Mouse (Mus musculus) midbrain, postnatal 0 days (tissue): ENCODE data around the gene Stau1. TPM values are rescaled to one million over a fixed set of nuclear protein-coding genes. Genes with fewer than 3 reads are reported as not detected.
A peak's percentile ranks its signal among the peaks of the same experiment; 100 is the strongest.

Source experiments
- ATAC-seq: fragments of 200-750 bp; cut with Nextera tagmentation; 2 replicates; pipeline ENCODE4 v1.8.0; 2017; ENCODE audit warnings: moderate number of reproducible peaks, mild to moderate bottlenecking, moderate TSS enrichment, moderate library complexity; ENCODE audit not compliant: low FRiP score
- DNase-seq: peaks from one replicate; pipeline ENCODE4 v3.0.0-alpha.2; 2015; ENCODE audit warnings: low spot score
- H3K27ac ChIP-seq: fragments of 300-500 bp; sonication (generic); 2 replicates; pipeline ENCODE4 v1.5.1; 2014; ENCODE audit warnings: low read depth, mild to moderate bottlenecking, low read length, mixed read lengths
- H3K27me3 ChIP-seq: fragments of 300-500 bp; sonication (generic); 2 replicates; pipeline ENCODE4 v1.6.1; 2014; ENCODE audit warnings: low read length, control low read depth, mixed read lengths; ENCODE audit not compliant: insufficient read depth
- H3K36me3 ChIP-seq: fragments of 300-500 bp; sonication (generic); 2 replicates; pipeline ENCODE4 v1.6.1; 2014; ENCODE audit warnings: low read length, control low read depth, mixed read lengths; ENCODE audit not compliant: insufficient read depth
- H3K4me1 ChIP-seq: fragments of 300-500 bp; sonication (generic); 2 replicates; pipeline ENCODE4 v1.6.1; 2014; ENCODE audit warnings: mild to moderate bottlenecking, control low read depth, antibody characterized with exemption, low read length, mixed read lengths; ENCODE audit not compliant: insufficient read depth
- H3K4me2 ChIP-seq: fragments of 300-500 bp; sonication (generic); 2 replicates; pipeline ENCODE4 v1.6.1; 2014; ENCODE audit warnings: low read depth, mild to moderate bottlenecking, low read length, mixed read lengths; ENCODE audit not compliant: poor library complexity, severe bottlenecking
- H3K4me3 ChIP-seq: fragments of 300-500 bp; sonication (generic); 2 replicates; pipeline ENCODE4 v1.5.1; 2014; ENCODE audit warnings: low read depth, mild to moderate bottlenecking, low read length, moderate library complexity
- H3K9ac ChIP-seq: fragments of 300-500 bp; sonication (generic); replicated peaks from 2 replicates; pipeline ENCODE4 v1.6.1; 2014; ENCODE audit warnings: mild to moderate bottlenecking, low read length, moderate library complexity, mixed read lengths; ENCODE audit not compliant: poor library complexity, severe bottlenecking
- H3K9me3 ChIP-seq: fragments of 300-500 bp; sonication (generic); 2 replicates; pipeline ENCODE4 v1.6.1; 2016; ENCODE audit warnings: low read length, control low read depth
- CTCF ChIP-seq: IDR thresholded peaks from 2 replicates; pipeline ENCODE4 v1.5.1; 2016; ENCODE audit warnings: antibody characterized with exemption, mild to moderate bottlenecking
- WGBS: fragments of 180-500 bp; shearing (Covaris S2); extraction: QIAGEN DNeasy Blood & Tissue Kit; methylation state at CpG from one replicate; pipeline ENCODE4 v1.1.7; 2014; 5-methylcytosine and 5-hydroxymethylcytosine counted together
- polyA plus RNA-seq: library from polyadenylated mRNA; unstranded; fragments of >200 nt; fragmentation: Nextera tagmentation; extraction: Ambion mirVana; gene quantifications from 2 replicates; pipeline ENCODE4 v1.2.1, GENCODE M21; 2015
- total RNA-seq: library from RNA; depleted of rRNA; stranded (reverse); fragments of >200 nt; gene quantifications from 2 replicates; pipeline ENCODE4 v1.2.3, GENCODE M21; 2014

The Stau1 gene
- total and polyA plus RNA-seq, 2 experiments from 2014 or later, result 35.3 to 96.8 TPM

DNA sequence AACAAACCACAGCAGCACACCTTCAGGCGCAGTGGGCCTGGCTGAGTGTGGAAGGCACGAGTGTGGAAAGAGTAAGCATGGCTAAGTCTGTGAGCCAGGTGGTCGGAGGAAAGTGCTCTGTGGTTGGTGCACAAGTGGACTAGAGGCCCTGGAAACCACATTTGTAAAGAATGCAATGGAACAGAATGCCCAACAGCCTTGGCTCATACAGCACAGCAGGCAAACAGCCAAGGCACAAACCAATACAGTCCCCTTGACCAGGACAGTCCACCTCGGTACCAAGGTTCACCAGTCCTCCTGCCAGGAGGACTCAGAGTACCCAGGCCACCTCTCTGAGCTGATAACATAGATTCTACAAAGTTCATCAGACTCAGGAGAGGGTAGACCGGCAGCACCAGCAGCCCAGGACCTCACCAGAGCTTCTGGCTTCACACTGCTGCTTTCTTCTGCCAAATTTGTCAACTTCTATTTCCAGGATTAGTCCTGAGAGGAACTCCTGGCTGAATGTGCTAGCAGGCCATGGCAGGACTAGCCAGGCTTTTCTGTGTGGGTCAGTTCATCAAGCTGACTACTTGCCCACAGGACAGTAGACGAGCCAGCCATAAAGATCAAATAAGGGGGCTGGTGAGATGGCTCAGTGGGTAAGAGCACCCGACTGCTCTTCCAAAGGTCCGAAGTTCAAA lies 35.3 kb downstream of the Stau1 start:
- no peak overlapping the region for H3K27ac ChIP-seq
- no peaks in the 10 kb centered on the region for H3K4me1 ChIP-seq
- H3K36me3 ChIP-seq, result peaks cover 33% of the 10 kb centered on the region
- H3K9me3 ChIP-seq, result no peaks in the 10 kb centered on the region
- ATAC-seq (no peak), DNase-seq (no peak)
- H3K9ac ChIP-seq, result no peak overlapping the region
- 88% methylated on average over 8 of the region's 8 CpGs for WGBS
- H3K27me3 ChIP-seq, result no peaks in the 10 kb centered on the region
- H3K4me2 ChIP-seq, result no peak overlapping the region
- TF ChIP-seq CTCF, result no peak
- H3K4me3 ChIP-seq, result no peak overlapping the region

DNA sequence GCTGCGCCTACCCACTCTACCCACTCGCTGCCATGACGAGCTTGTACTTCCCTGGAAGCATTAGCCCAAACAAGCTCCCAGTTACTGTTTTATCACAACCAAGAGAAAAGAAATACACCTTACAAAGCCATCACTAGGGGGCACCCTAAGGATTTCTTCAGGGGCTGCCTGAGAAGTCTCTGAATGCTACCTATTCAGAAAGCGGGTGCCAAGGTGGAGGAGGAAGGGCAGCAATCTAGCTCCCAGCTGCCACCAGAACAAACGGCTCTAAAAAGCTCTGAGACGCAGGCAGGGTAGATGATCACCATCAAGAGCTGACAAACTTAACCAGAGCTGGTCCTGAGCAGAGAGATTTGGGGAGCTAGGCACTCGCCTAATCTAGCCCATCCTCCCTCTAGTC lies 39.3 kb downstream of the Stau1 start:
- Histone ChIP-seq H3K27ac (no peak overlapping the region), H3K4me2 (no peak overlapping the region), H3K4me1 (no peaks in the 10 kb centered on the region), H3K4me3 (no peak overlapping the region), H3K36me3 (peaks cover 59% of the 10 kb centered on the region), H3K9me3 (no peaks in the 10 kb centered on the region), H3K9ac (no peak overlapping the region), H3K27me3 (no peaks in the 10 kb centered on the region)
- TF ChIP-seq CTCF, result peak; percentile 62
- WGBS, result 72% methylated on average over 7 of the region's 7 CpGs
- DNase-seq, result peak; percentile 38
- ATAC-seq, result no peak

DNA sequence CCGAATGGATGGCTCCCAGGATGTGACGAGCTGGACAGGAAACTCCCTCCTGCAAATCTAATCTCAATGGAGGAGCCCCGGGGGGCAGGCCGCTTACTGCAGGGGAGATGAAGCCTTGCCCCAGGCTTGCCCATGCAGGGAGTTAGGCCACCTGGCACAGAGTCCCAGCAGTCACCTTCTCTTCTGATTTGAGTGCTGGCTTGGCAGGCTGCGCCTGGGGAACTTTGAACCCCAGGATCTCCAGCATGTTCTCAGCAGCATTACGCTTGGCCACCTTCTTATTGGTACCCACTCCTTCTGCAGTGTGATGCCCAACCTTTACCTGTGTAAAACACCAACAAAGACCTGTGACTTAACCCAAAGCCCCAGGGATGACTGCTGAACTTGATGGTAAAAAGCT lies 43.9 kb downstream of the Stau1 start:
- H3K36me3 ChIP-seq, result peaks cover 72% of the 10 kb centered on the region
- H3K27ac ChIP-seq, result no peak overlapping the region
- no peaks in the 10 kb centered on the region for H3K9me3 ChIP-seq
- ATAC-seq (no peak), DNase-seq (no peak)
- H3K4me3 ChIP-seq, result no peak overlapping the region
- whole genome bisulfite sequencing, result 84% methylated on average over 6 of the region's 6 CpGs
- H3K4me1 ChIP-seq, result no peaks in the 10 kb centered on the region
- H3K9ac ChIP-seq, result no peak overlapping the region
- TF ChIP-seq CTCF, result no peak
- H3K4me2 ChIP-seq, result no peak overlapping the region
- no peaks in the 10 kb centered on the region for H3K27me3 ChIP-seq

DNA sequence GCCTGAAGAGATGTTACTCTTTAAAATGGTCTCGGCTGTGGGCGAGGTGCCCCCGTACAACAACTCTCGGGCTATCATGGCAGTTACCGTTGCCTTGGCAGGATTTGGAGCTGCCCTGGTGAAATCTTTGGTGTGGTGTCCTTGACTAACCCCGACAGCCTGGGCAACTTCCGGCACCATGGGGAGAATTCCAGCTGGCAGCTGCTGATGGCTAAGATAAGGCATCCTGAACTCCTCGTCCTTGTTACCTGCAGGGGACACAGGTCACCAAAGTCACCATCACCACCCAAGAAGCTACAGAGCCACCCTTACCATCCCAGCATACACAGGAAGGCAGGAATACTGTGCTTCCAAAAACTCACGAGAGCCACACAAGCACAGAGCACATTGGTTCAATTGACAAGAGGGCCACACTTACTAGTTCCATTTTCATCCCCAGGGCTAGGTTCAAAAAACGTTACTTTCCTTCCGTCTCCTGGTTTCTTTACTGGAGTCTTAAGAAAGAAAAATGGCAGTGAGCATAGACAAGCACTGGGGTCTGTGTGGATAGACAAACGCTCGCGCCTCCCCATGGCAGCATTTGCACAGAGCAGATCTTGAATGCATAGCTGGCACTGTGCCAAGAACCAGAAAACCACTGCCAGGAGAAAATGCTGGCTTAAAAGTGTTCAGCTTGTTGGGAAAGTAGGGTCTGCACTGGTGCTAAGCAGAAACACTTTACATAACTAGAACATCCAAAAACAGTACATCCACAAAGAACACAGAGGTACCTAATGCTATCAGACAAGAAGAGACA lies 45.0 kb downstream of the Stau1 start:
- Histone ChIP-seq H3K9ac (no peak overlapping the region), H3K9me3 (no peaks in the 10 kb centered on the region), H3K27ac (no peak overlapping the region), H3K4me1 (no peaks in the 10 kb centered on the region), H3K36me3 (peaks cover 66% of the 10 kb centered on the region), H3K27me3 (no peaks in the 10 kb centered on the region), H3K4me3 (no peak overlapping the region), H3K4me2 (no peak overlapping the region)
- no peak for TF ChIP-seq CTCF
- DNase-seq (peak; percentile 62), ATAC-seq (no peak)
- WGBS, result 76% methylated on average over 14 of the region's 14 CpGs

DNA sequence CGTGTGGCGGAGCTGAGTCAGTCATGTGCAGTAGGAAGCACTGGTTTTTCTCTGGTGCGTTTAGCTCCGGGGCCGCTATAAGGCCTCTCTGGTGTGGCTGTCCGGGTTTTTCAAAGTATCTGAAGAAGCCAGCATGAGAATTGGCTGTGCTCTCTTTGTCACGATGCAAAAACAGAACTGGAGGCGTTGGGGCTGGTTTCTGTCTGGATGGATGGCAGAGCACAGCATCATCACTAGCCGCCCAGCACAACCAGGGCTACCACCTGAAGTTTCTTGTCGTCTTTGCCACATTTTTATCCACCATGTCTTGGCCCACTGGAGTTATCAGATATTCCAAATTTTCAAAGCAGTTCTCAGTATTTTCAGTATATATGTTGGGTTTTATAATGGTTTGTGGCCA lies 47.2 kb downstream of the Stau1 start:
- Histone ChIP-seq H3K9ac (no peak overlapping the region), H3K4me3 (no peak overlapping the region), H3K9me3 (no peaks in the 10 kb centered on the region), H3K4me2 (no peak overlapping the region), H3K27me3 (no peaks in the 10 kb centered on the region), H3K4me1 (no peaks in the 10 kb centered on the region), H3K36me3 (peaks cover 65% of the 10 kb centered on the region), H3K27ac (no peak overlapping the region)
- WGBS, result 88% methylated on average over 10 of the region's 10 CpGs
- no peak for ATAC-seq
- TF ChIP-seq CTCF, result no peak
- no peak for DNase-seq

DNA sequence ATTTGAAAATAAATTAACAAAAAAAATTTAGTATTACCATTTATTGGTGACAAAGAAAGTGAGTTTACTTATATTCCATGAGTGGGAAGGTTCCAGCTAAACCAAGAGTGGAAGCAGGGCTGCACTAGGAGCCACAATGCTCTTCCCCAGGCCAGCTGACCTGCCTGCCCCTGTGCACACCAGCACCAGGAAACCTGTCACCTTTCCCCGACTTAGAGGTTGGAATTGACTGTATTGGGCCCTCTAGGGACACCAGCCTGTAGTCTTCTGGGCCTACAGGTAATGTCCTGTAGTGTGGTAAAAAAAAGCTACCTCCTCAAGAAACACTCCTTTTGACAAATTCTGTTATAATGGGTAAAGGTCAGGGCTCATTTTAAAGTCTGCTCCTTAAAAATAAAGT lies 47.9 kb downstream of the Stau1 start:
- no peak for TF ChIP-seq CTCF
- Histone ChIP-seq H3K4me3 (no peak overlapping the region), H3K36me3 (peaks cover 65% of the 10 kb centered on the region), H3K4me2 (no peak overlapping the region), H3K4me1 (no peaks in the 10 kb centered on the region), H3K27me3 (no peaks in the 10 kb centered on the region), H3K27ac (no peak overlapping the region), H3K9ac (no peak overlapping the region), H3K9me3 (no peaks in the 10 kb centered on the region)
- 72% methylated on average over 1 of the region's 1 CpGs for WGBS
- ATAC-seq (no peak), DNase-seq (no peak)
